Mouse (Mus musculus): ENCODE results near the gene Tubb5. TPM values are rescaled to one million over a fixed set of nuclear protein-coding genes. Genes with fewer than 3 reads are reported as not detected.

The Tubb5 gene
- polyA plus RNA-seq, 1 experiment from 2014 or later, result 1,042 TPM

GRCm38 (mm10) chr17:35835424-35836140, 2.5 kb downstream of the Tubb5 start:
- Histone ChIP-seq H3K4me1 (peaks cover 40% of the 10 kb centered on the region), H3K4me2 (peak overlapping the region; percentile 81), H3K9me3 (no peaks in the 10 kb centered on the region), H3K27ac (no peak overlapping the region), H3K27me3 (no peaks in the 10 kb centered on the region), H3K4me3 (peak overlapping the region; percentile 65), H3K9ac (peak overlapping the region; percentile 92), H3K36me3 (peaks cover 56% of the 10 kb centered on the region)
- no peak for ATAC-seq (ENCODE audit: borderline replicate concordance, extremely low read depth, low FRiP score, low TSS enrichment)
- 58% methylated on average over 26 of the region's 26 CpGs for WGBS

- H3K4me1 ChIP-seq, result peaks cover 47% of the 10 kb centered on the region
- H3K27me3 ChIP-seq, result no peaks in the 10 kb centered on the region
- WGBS, result 59% methylated on average over 26 of the region's 26 CpGs
- H3K36me3 ChIP-seq, result peaks cover 57% of the 10 kb centered on the region
- peak overlapping the region; percentile 81 for H3K4me2 ChIP-seq
- H3K9ac ChIP-seq, result peak overlapping the region; percentile 92
- ATAC-seq (ENCODE audit: borderline replicate concordance, extremely low read depth, low FRiP score, low TSS enrichment), result no peak
- H3K27ac ChIP-seq, result no peak overlapping the region
- no peaks in the 10 kb centered on the region for H3K9me3 ChIP-seq
- H3K4me3 ChIP-seq, result peak overlapping the region; percentile 65
Measured at GRCm38 (mm10) chr17:35834696-35835422, 3.2 kb downstream of the Tubb5 start.

DNA sequence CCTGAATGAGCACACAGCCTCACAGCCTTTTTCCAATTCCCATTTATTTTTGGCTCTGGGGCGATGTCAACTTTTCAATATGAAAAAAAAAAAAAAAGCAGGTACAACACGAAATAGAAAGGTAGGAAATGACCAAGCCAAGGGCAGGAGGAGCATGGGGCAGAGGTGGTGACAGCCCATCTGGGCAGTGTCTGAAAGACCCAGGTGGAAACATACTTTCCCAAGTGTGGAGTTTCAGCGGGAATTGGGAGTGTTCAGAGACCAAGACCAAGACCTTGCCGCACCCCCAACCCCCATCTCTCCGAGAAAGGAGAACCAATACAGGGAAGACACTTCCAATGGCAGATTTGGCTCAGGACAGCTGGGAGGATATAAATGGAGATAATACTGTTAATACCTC, 4.2 kb downstream of the Tubb5 start:
- no peak for ATAC-seq (ENCODE audit: borderline replicate concordance, extremely low read depth, low FRiP score, low TSS enrichment)
- Histone ChIP-seq H3K9ac (no peak overlapping the region), H3K27me3 (no peaks in the 10 kb centered on the region), H3K9me3 (no peaks in the 10 kb centered on the region), H3K4me3 (no peak overlapping the region), H3K4me2 (0 out of 2 replicates have a peak overlapping the region, but pooled peaks have one; percentile 81), H3K4me1 (peaks cover 40% of the 10 kb centered on the region), H3K36me3 (peaks cover 57% of the 10 kb centered on the region), H3K27ac (no peak overlapping the region)
- WGBS, result 47% methylated on average over 5 of the region's 5 CpGs

GRCm38 (mm10) chr17:35833239-35833751, 4.8 kb downstream of the Tubb5 start:
- ATAC-seq (ENCODE audit: borderline replicate concordance, extremely low read depth, low FRiP score, low TSS enrichment), result no peak
- H3K4me2 ChIP-seq, result no peak overlapping the region
- H3K4me3 ChIP-seq, result no peak overlapping the region
- 0 out of 2 replicates have a peak overlapping the region, but pooled peaks have one; percentile 5 for H3K27ac ChIP-seq
- H3K9me3 ChIP-seq, result no peaks in the 10 kb centered on the region
- no peaks in the 10 kb centered on the region for H3K27me3 ChIP-seq
- 18% methylated on average over 5 of the region's 5 CpGs for WGBS
- no peak overlapping the region for H3K9ac ChIP-seq
- peaks cover 40% of the 10 kb centered on the region for H3K4me1 ChIP-seq
- H3K36me3 ChIP-seq, result peaks cover 57% of the 10 kb centered on the region

DNA sequence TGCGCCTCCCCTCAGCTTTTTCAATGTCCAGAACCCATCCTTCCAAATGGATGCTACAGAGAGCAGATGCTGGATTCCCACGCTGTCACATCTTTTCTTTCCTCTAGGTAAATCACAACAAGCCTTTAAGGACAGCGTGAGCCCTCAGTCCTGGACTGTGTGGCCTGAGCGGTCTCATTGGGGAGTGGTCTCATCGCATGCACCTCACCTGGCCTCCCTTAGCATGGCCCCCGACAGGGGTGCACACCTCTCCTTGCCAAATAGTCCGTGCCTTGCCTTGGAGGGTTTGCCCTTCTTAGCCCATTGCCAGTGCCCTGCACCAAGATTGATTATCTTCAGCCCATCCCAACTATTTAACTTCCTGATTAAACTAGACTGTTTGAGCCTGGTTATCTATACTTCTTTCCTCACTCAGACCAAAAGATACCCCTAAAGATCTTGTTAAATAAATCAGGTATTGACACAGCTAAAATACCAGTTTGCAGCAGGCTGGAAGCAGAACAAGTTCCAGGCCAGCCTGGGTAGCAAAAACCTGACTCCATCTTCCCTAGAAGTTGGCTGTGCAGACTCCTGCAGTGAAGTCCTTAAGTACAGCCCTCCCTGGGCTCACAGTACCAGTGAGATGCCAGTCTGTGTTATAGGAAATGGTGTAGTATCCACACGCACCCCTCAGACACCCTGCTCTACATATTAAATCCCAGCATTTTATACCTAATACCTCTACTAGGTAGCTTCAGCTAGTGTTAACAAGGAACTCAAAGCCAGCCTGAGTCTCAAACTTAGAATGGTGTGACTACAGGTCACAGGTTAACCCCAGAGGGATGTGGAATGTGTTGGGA, 5.5 kb downstream of the Tubb5 start:
- Histone ChIP-seq H3K9me3 (no peaks in the 10 kb centered on the region), H3K4me3 (no peak overlapping the region), H3K4me1 (peaks cover 40% of the 10 kb centered on the region), H3K9ac (no peak overlapping the region), H3K36me3 (peaks cover 63% of the 10 kb centered on the region), H3K4me2 (no peak overlapping the region), H3K27me3 (no peaks in the 10 kb centered on the region), H3K27ac (0 out of 2 replicates have a peak overlapping the region, but pooled peaks have one; percentile 5)
- WGBS, result 53% methylated on average over 8 of the region's 8 CpGs
- no peak for ATAC-seq (ENCODE audit: borderline replicate concordance, extremely low read depth, low FRiP score, low TSS enrichment)

DNA sequence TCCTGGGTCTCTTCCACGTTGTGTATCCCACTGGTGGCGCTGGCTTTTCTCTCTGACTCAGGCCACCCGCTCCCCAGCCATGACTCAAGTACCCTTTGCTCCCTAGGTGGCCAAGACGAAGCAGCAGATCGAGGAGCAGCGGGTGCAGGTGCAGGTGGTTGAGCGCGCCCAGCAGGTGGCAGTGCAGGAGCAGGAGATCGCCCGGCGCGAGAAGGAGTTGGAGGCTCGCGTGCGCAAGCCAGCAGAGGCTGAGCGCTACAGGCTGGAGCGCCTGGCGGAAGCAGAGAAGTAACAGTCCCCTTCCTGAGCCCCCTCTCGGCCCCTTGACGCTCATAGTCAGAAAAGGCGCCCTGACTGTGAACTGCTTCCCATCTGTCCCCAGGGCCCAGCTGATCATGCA, 8.4 kb downstream of the Tubb5 start:
- Histone ChIP-seq H3K9ac (no peak overlapping the region), H3K9me3 (no peaks in the 10 kb centered on the region), H3K4me1 (peaks cover 25% of the 10 kb centered on the region), H3K36me3 (peaks cover 67% of the 10 kb centered on the region), H3K27me3 (no peaks in the 10 kb centered on the region), H3K4me2 (peak overlapping the region; percentile 33), H3K27ac (peak overlapping the region; percentile 41), H3K4me3 (no peak overlapping the region)
- peak; percentile 66 for ATAC-seq (ENCODE audit: borderline replicate concordance, extremely low read depth, low FRiP score, low TSS enrichment)
- under 1% methylated on average over 21 of the region's 21 CpGs for WGBS

DNA sequence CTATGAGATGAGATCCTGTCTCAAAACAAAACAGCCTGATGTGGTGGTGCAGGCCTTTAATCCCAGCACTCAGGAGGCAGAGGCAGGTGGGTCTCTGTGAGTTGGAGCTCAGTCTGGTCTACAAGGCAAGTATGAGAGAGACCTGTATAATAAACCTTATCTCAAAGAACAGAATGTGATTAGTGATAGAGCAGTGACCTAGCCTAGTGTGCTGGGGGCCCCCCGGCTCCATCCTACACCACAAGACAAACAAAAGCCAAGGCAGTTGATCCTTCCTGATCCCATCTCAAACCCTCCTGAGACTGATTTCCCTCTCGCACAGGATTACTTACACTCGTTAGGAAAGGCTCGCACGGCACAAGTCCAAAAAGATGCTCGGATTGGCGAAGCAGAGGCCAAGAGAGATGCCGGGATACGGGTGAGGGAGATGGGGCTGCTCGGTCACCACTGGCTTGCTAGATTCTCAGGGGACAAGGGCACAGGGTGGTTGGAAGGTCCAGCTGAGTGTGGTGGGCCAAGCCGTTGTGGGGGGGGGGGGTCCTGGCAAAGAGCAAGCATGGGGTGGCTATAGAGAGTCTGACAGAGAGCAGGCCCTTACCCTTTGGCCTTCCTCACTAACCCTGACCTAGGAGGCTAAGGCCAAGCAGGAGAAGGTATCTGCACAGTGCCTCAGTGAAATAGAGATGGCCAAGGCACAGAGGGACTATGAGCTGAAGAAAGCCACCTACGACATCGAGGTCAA, 12.8 kb downstream of the Tubb5 start:
- no peak overlapping the region; the same call in 1 of the 2 replicates for H3K9ac ChIP-seq
- no peak overlapping the region for H3K27ac ChIP-seq
- peaks cover 28% of the 10 kb centered on the region for H3K36me3 ChIP-seq
- no peaks in the 10 kb centered on the region for H3K27me3 ChIP-seq
- no peaks in the 10 kb centered on the region for H3K9me3 ChIP-seq
- no peak overlapping the region for H3K4me2 ChIP-seq
- H3K4me1 ChIP-seq, result peaks cover 29% of the 10 kb centered on the region
- no peak for ATAC-seq (ENCODE audit: borderline replicate concordance, extremely low read depth, low FRiP score, low TSS enrichment)
- no peak overlapping the region for H3K4me3 ChIP-seq
- WGBS, result 87% methylated on average over 13 of the region's 13 CpGs

DNA sequence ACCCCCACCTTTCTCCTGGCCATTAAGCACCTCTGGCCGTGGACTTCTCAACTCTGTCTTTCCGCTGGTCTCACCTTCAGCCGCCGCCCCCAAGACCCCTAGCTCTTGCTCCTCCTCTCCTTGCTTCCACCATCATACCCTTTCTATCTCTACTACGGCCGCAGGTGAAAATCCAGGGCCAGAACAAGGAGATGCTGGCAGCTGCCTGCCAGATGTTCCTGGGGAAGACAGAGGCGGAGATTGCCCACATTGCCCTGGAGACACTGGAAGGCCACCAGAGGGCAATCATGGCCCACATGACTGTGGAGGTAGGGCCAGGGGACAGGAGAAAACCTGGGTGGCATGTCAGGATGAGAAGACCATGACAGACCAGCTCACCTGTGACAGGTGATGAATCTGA, 13.7 kb downstream of the Tubb5 start:
- no peak overlapping the region; the same call in 1 of the 2 replicates for H3K9ac ChIP-seq
- H3K27me3 ChIP-seq, result no peaks in the 10 kb centered on the region
- no peaks in the 10 kb centered on the region for H3K9me3 ChIP-seq
- peaks cover 28% of the 10 kb centered on the region for H3K36me3 ChIP-seq
- H3K4me3 ChIP-seq, result peak overlapping the region; percentile 76; the same call in 1 of the 2 replicates
- H3K27ac ChIP-seq, result no peak overlapping the region
- WGBS, result 57% methylated on average over 7 of the region's 7 CpGs
- peak overlapping the region; percentile 97 for H3K4me2 ChIP-seq
- peaks cover 24% of the 10 kb centered on the region for H3K4me1 ChIP-seq
- no peak for ATAC-seq (ENCODE audit: borderline replicate concordance, extremely low read depth, low FRiP score, low TSS enrichment)

GRCm38 (mm10) chr17:35822964-35823937, 14.9 kb downstream of the Tubb5 start, which contains the start of gene Flot1:
Gene Flot1 (plus strand): TSS chr17:35823230.
- Histone ChIP-seq H3K27ac (peak within 1 kb of the TSS; percentile 87), H3K27me3 (no peaks in the 10 kb centered on the region), H3K4me3 (peak within 1 kb of the TSS; percentile 76), H3K36me3 (peaks cover 28% of the 10 kb centered on the region), H3K4me2 (peak within 1 kb of the TSS; percentile 97), H3K9ac (peak within 1 kb of the TSS; percentile 69), H3K9me3 (no peaks in the 10 kb centered on the region), H3K4me1 (peaks cover 24% of the 10 kb centered on the region)
- peak; percentile 90 for ATAC-seq (ENCODE audit: borderline replicate concordance, extremely low read depth, low FRiP score, low TSS enrichment)
- WGBS, result 1% methylated on average over 46 of the region's 47 CpGs

- peak overlapping the region; percentile 97 for H3K4me2 ChIP-seq
- no peaks in the 10 kb centered on the region for H3K9me3 ChIP-seq
- 3% methylated on average over 11 of the region's 11 CpGs for WGBS
- H3K36me3 ChIP-seq, result peaks cover 21% of the 10 kb centered on the region
- H3K4me1 ChIP-seq, result peaks cover 25% of the 10 kb centered on the region
- no peaks in the 10 kb centered on the region for H3K27me3 ChIP-seq
- ATAC-seq (ENCODE audit: borderline replicate concordance, extremely low read depth, low FRiP score, low TSS enrichment), result no peak
- H3K9ac ChIP-seq, result peak overlapping the region; percentile 69
- H3K4me3 ChIP-seq, result peak overlapping the region; percentile 76
- peak overlapping the region; percentile 87 for H3K27ac ChIP-seq
Measured at GRCm38 (mm10) chr17:35822564-35822963, 15.5 kb downstream of the Tubb5 start.

Data from lung, embryonic 15.5 days (tissue).